Mouse (Mus musculus): Measurements from ENCODE around the gene Espl1.
"Not testable (repeated sequence)": the region's sequence is repeated elsewhere in the genome, so short reads cannot be mapped to it uniquely, and the experiment has no call there.

Gene Espl1

GRCm38 (mm10) chr15:102335925-102336324, 39.9 kb downstream of the Espl1 start:
- DNase-seq, result not testable (repeated sequence)

- DNase-seq, result no peak
These were observed 40.9 kb downstream of the Espl1 start for GRCm38 (mm10) chr15:102336946-102337345.

- no peak for DNase-seq
These were observed 43.5 kb downstream of the Espl1 start for GRCm38 (mm10) chr15:102339612-102340011.

GRCm38 (mm10) chr15:102341580-102341979, 45.5 kb downstream of the Espl1 start:
- no peak for DNase-seq

- DNase-seq, result no peak
These were observed 48.4 kb downstream of the Espl1 start for GRCm38 (mm10) chr15:102344490-102344889.

- no peak for DNase-seq
These were observed 50.4 kb downstream of the Espl1 start for GRCm38 (mm10) chr15:102346444-102346843.

GRCm38 (mm10) chr15:102350138-102350941, 54.3 kb downstream of the Espl1 start, which contains the start of gene Aaas:
Aaas (minus strand) TSS chr15:102350771.
- DNase-seq, result peak; percentile 99

- DNase-seq, result no peak
These were observed 54.9 kb downstream of the Espl1 start for GRCm38 (mm10) chr15:102350942-102351291.

- no peak for DNase-seq
These were observed 56.1 kb downstream of the Espl1 start for GRCm38 (mm10) chr15:102352177-102352576.

GRCm38 (mm10) chr15:102353986-102354385, 57.9 kb downstream of the Espl1 start:
- DNase-seq, result no peak

GRCm38 (mm10) chr15:102355134-102355870, 59.2 kb downstream of the Espl1 start:
- DNase-seq, result peak; percentile 96

GRCm38 (mm10) chr15:102355871-102356441, 59.9 kb downstream of the Espl1 start:
- peak; percentile 90 for DNase-seq

- DNase-seq, result no peak
These were observed 60.6 kb downstream of the Espl1 start for GRCm38 (mm10) chr15:102356501-102357325.

GRCm38 (mm10) chr15:102358126-102358525, 62.1 kb downstream of the Espl1 start:
- no peak for DNase-seq

GRCm38 (mm10) chr15:102358834-102359233, 62.8 kb downstream of the Espl1 start:
- no peak for DNase-seq

GRCm38 (mm10) chr15:102362648-102363047, 66.6 kb downstream of the Espl1 start:
- DNase-seq, result no peak

- no peak for DNase-seq
These were observed 68.6 kb downstream of the Espl1 start for GRCm38 (mm10) chr15:102364678-102365077.

- DNase-seq, result no peak
These were observed 70.2 kb downstream of the Espl1 start for GRCm38 (mm10) chr15:102366238-102366637.

GRCm38 (mm10) chr15:102366733-102367344, 70.8 kb downstream of the Espl1 start, which contains the start of gene Sp7:
Sp7 (minus strand) TSS chr15:102367182.
- DNase-seq, result no peak

GRCm38 (mm10) chr15:102369972-102370371, 73.9 kb downstream of the Espl1 start:
- no peak for DNase-seq

- DNase-seq, result no peak
These were observed 74.7 kb downstream of the Espl1 start for GRCm38 (mm10) chr15:102370727-102371126.

Data from heart, adult 11 months (tissue).